Mouse (Mus musculus): ENCODE data around the gene Nfya.

DNA sequence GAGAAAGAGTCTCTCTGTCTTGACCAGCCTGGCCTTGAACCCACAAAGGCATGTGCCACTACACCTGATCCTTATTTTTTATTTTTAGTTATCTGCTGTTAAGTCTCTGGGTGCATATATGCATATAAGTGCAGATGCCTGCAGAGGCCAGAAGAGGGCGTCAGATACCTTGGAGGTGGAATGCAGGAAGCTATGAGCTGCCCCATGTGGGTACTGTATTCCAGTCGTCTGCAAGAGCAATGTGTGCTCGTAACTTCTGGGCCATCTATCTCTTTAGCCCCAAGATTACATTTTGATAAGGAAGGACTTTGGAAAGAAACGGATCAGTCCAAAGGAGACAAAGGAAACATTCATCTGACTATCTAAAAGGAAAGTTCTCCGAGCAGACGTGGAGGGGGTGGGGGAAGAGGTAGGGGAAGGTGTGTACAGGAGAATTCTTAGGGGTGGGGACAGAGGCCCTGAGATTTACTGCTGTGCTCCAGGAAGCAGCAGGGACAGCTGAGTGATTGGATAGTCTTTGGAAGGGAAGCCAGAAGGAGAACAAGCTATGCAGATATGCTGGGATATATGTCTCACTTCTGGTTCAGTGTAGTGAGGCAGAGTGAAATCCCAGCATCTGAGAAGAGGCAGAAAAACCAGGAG, 24.1 kb upstream of the Nfya start:
- TF ChIP-seq CTCF (IDR thresholded peaks at IDR 0.05; ENCODE audit: low read depth, low read length) = no peak
- no peak for TF ChIP-seq GATA1 (IDR thresholded peaks at IDR 0.05; ENCODE audit: borderline replicate concordance, low read length)
- no peak for TF ChIP-seq TAL1 (conservative IDR thresholded peaks at IDR 0.05; ENCODE audit: low read depth, low read length)

All from G1E (cell line).